Mouse (Mus musculus) liver, embryonic 18 days (tissue): ENCODE data around the gene Prl7a2. TPM values are rescaled to one million over a fixed set of nuclear protein-coding genes. Genes with fewer than 3 reads are reported as not detected.

ENCODE experiments used
- polyA plus RNA-seq: library from polyadenylated mRNA; depleted of rRNA; stranded (reverse); fragments of >200 nt; gene quantifications from 2 replicates; pipeline ENCODE4 v1.2.3, GENCODE M21; 2012; rRNA removed

Gene Prl7a2
- polyA plus RNA-seq = not detected in 2 replicates

DNA sequence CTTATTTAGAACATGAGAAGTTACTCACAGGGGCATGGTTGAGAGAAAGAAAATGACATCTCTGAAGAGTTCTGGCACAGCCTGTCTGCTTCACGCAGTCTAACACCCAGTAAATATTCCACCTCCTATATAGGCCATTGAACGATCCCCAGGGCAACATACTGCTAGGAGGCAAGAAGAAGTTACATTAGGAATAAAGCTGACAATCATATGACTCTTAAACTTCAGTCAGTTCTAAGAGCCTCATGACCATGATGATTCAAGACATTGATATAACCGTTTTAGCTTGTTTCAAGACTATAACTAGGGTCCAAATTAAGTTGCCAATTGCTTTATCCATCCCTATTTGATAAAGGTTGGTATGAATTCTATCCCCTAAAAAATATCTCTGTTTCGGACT is at the start of gene Prl7a2:
Prl7a2 (minus strand) TSS at position 101 of the 400 bp plus-strand sequence.

DNA sequence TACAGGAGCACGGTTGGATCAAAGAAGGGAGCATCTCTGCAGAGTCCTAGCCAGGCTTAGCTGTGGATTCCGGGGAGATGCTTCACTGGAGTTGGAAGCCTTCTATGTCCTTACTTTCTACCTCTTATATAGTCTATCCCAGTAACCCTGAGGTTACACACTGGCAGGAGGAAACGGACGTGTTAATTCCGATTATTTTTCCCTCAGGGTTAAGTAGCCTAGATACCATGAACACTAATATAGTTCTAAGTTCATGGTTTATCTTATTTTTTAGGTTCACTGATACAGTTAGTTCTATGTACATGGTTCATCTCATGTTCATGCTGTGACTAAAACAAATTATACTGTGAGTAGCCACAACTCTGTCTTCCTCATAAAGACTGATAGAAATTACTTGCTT is 48.8 kb upstream of the Prl7a2 start, which contains the start of gene Prl7d1:
Prl7d1 (minus strand) TSS at position 101 of the 400 bp plus-strand sequence.

DNA sequence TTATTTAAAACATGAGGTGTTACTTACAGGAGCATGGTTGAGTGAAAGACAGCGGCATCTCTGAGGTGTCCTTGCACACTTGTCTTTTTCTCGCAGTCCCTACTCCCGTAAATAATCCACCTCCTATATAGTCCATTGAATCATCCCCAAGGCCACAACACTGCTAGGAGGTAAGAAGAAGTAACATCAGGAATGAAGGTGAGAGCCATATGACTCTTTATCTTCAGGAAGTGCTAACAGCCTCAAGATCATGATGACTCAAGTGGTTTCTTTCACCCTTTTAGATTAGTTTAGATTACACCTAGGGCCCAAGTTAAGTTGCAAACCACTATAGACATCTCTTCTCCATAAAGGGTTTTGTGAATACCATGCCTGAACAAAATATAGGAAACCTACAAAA is 25.4 kb downstream of the Prl7a2 start, which contains the start of gene Prl7a1:
Prl7a1 (minus strand) TSS at position 101 of the 400 bp plus-strand sequence.

DNA sequence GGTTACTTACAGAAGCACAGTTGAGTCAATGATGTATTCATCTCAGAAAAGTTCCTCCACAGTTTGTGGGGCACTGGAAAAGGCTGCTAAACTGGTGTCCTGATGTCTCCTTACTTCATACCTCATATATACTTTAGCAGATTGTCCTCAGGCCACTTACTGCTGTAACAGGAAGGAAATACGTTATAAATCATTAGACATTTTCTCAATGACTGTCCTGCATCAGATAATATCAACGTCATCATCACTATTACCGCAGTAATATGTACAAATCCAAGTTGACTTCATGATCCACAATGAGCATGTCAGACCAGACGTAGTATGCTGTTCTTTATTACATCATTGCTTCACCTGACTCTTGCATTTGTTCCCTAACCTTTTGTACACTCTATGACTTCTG is 57.4 kb downstream of the Prl7a2 start, which contains the start of gene Prl7b1:
Prl7b1 (minus strand) TSS at position 101 of the 400 bp plus-strand sequence.

Other genes with a start within 250 kb of the Prl7a2 start
- gene Prl8a6, start 229.3 kb downstream of the Prl7a2 start, polyA plus RNA-seq = not detected in 2 replicates
- not detected in 2 replicates for gene Prl8a8, start 154.8 kb downstream of the Prl7a2 start, polyA plus RNA-seq
- not detected in 2 replicates for gene Prl8a9, start 103.4 kb downstream of the Prl7a2 start, polyA plus RNA-seq
- gene Prl8a1, start 85.9 kb downstream of the Prl7a2 start, polyA plus RNA-seq = not detected in 2 replicates
- gene Prl7b1, start 57.5 kb downstream of the Prl7a2 start, polyA plus RNA-seq = not detected in 2 replicates
- not detected in 2 replicates for gene Prl7a1, start 25.5 kb downstream of the Prl7a2 start, polyA plus RNA-seq
- not detected in 2 replicates for gene Prl7d1, start 48.7 kb upstream of the Prl7a2 start, polyA plus RNA-seq
- not detected in 2 replicates for gene Prl7c1, start 112.8 kb upstream of the Prl7a2 start, polyA plus RNA-seq
- not detected in 2 replicates for gene Prl2a1, start 133.6 kb upstream of the Prl7a2 start, polyA plus RNA-seq
- gene Prl2c1, start 181.3 kb upstream of the Prl7a2 start, polyA plus RNA-seq = not detected in 2 replicates